33 mouse cellular contexts compared by ENCODE assay signal in the genomic region with DNA sequence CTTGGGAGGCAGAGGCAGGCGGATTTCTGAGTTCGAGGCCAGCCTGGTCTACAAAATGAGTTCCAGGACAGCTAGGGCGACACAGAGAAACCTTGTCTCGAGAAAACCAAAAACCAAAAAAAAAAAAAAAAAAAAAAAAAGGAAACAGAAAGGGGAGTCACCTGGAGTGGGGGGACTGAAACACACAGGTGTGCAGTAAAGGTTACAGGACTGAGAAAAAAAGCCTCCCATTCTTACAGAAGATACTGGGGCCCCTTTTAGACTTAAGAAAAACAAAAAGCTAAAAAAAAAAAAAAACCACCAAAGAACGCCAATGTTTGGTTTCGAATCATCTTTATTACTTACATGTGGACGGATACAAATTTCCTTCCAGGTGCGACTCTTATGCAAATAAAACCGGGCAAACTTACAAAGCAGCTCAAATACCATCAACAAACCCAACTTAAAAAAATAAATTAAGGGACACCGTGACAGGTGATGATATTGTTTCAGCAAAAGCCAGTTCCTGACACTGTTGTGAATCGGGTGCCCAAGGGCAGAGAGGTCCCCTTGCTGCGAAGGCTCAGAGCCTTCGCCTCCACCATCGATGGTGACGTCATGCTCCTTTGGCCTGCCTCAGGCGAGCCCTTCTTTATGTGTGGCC. TPM values are rescaled to one million over a fixed set of nuclear protein-coding genes. Genes with fewer than 3 reads are reported as not detected.
DNase-seq lines count a peak whose midpoint lies in the region; ATAC-seq and TF ChIP-seq lines count a peak whose summit lies in the region.
"Had no signal": no experiment of that assay in that cellular context is flagged by ENCODE, and none has a peak within 500 bp of the region (broad histone marks: within the 10 kb centered on the region; RNA-seq: fewer than 3 reads in every experiment).

No protein-coding gene starts in this region.

- no peaks in the 10 kb centered on the region for H3K36me3 ChIP-seq in heart, embryonic 12.5 days
- peaks cover 0 to 25% of the 10 kb centered on the region in 2 experiments for H3K36me3 ChIP-seq in CH12.LX (replicated peaks in 1 of 2; ENCODE audit: control insufficient read depth in 1 of 2, insufficient read depth in 1 of 2, low read length in 1 of 2)
- peaks cover 90% of the 10 kb centered on the region for H3K36me3 ChIP-seq in liver, embryonic 14.5 days (replicated peaks; ENCODE audit: control insufficient read depth, insufficient read depth, low read depth)
- H3K36me3 ChIP-seq: forebrain, embryonic 15.5 days; hindbrain, embryonic 12.5 days; kidney, embryonic 15.5 days; limb, embryonic 12.5 days; midbrain, embryonic 12.5 days; neural tube, embryonic 15.5 days had no signal

- no peak overlapping the region for H3K9ac ChIP-seq in heart, embryonic 12.5 days
- no peak overlapping the region for H3K9ac ChIP-seq in CH12.LX (ENCODE audit: insufficient read depth, low read depth)
- peak overlapping the region; percentile 16; the same call in 1 of the 2 replicates for H3K9ac ChIP-seq in liver, embryonic 14.5 days (replicated peaks)
- H3K9ac ChIP-seq: forebrain, embryonic 15.5 days; hindbrain, embryonic 12.5 days; kidney, embryonic 15.5 days; limb, embryonic 12.5 days; midbrain, embryonic 12.5 days; neural tube, embryonic 15.5 days had no signal

- H3K79me2 ChIP-seq in CH12.LX (replicated peaks; ENCODE audit: control insufficient read depth, extremely low read depth, insufficient read depth, poor library complexity, severe bottlenecking): no peaks in the 10 kb centered on the region

- TF ChIP-seq POLR2A in CH12.LX (IDR thresholded peaks at IDR 0.05; ENCODE audit: low read depth, low read length): no peak

- TF ChIP-seq CTCF in CH12.LX (conservative IDR thresholded peaks at IDR 0.05 in 1 of 2, IDR thresholded peaks at IDR 0.05 in 1 of 2; ENCODE audit: low read depth in 2 of 2, low read length in 2 of 2): no peak
- TF ChIP-seq CTCF in liver, embryonic 14.5 days (IDR thresholded peaks at IDR 0.05; ENCODE audit: low read depth): no peak

- H3K4me2 ChIP-seq in heart, embryonic 12.5 days: 0 out of 2 replicates have a peak overlapping the region, but pooled peaks have one; percentile 0
- H3K4me2 ChIP-seq in CH12.LX (ENCODE audit: insufficient read depth, low read depth, poor library complexity, severe bottlenecking): no peak overlapping the region; the same call in 1 of the 2 replicates
- H3K4me2 ChIP-seq in liver, embryonic 14.5 days (ENCODE audit: low read depth): no peak overlapping the region
- H3K4me2 ChIP-seq: forebrain, embryonic 15.5 days; hindbrain, embryonic 12.5 days; kidney, embryonic 15.5 days; limb, embryonic 12.5 days; midbrain, embryonic 12.5 days; neural tube, embryonic 15.5 days had no signal

- WGBS in heart, embryonic 12.5 days: 79% methylated on average over 16 of the region's 16 CpGs
- 78% methylated on average over 16 of the region's 16 CpGs for WGBS in liver, embryonic 14.5 days (ENCODE audit: insufficient replicate concordance)

- ATAC-seq in heart, embryonic 12.5 days (ENCODE audit: insufficient number of reproducible peaks, low FRiP score): no peak
- ATAC-seq in liver, embryonic 14.5 days (ENCODE audit: insufficient read depth): no peak
- ATAC-seq: activated CD4-positive, CD25-positive, alpha-beta regulatory T cell, adult 4 months; forebrain, embryonic 15.5 days had no signal

- TF ChIP-seq RAD21 in CH12.LX (IDR thresholded peaks at IDR 0.05; ENCODE audit: low read depth, low read length): no peak

- TF ChIP-seq EP300 in CH12.LX (IDR thresholded peaks at IDR 0.05; ENCODE audit: low read length): peak; percentile 46; the same call in 1 of the 2 replicates
- TF ChIP-seq EP300 in liver, embryonic 14.5 days (IDR thresholded peaks at IDR 0.05; ENCODE audit: low read depth): no peak

- no peaks in the 10 kb centered on the region for H3K9me3 ChIP-seq in heart, embryonic 12.5 days (replicated peaks)
- H3K9me3 ChIP-seq in CH12.LX (replicated peaks; ENCODE audit: low read length): no peaks in the 10 kb centered on the region
- no peaks in the 10 kb centered on the region for H3K9me3 ChIP-seq in liver, embryonic 14.5 days (ENCODE audit: control insufficient read depth, low read length)
- H3K9me3 ChIP-seq: forebrain, embryonic 15.5 days; hindbrain, embryonic 12.5 days; kidney, embryonic 15.5 days; limb, embryonic 12.5 days; midbrain, embryonic 12.5 days; neural tube, embryonic 15.5 days had no signal

- no peak overlapping the region for H3K4me3 ChIP-seq in heart, embryonic 12.5 days
- no peak overlapping the region for H3K4me3 ChIP-seq in CH12.LX (replicated peaks in 1 of 3; ENCODE audit: low read depth in 2 of 3, low read length in 2 of 3, poor library complexity in 1 of 3)
- H3K4me3 ChIP-seq in liver, embryonic 14.5 days (ENCODE audit: insufficient read depth in 1 of 2, low read depth in 2 of 2, low read length in 2 of 2): no peak overlapping the region
- H3K4me3 ChIP-seq: forebrain, embryonic 15.5 days; hindbrain, embryonic 12.5 days; kidney, embryonic 15.5 days; limb, embryonic 12.5 days; midbrain, embryonic 12.5 days; neural tube, embryonic 15.5 days had no signal

- in situ Hi-C loops in CH12.LX (cut with MboI; ENCODE audit: low pct_ligation_motif_present, low pct_unique_long_range_greater_than_20kb, low sequenced_read_pairs): loop anchor here (25.0 kb wide), 1 partner anchor 421 kb away; a partner anchor contains a TSS

- H3K4me1 ChIP-seq in heart, embryonic 12.5 days (replicated peaks): 0 out of 2 replicates have a peak, but pooled peaks cover 7% of the 10 kb centered on the region
- H3K4me1 ChIP-seq in CH12.LX (ENCODE audit: control insufficient read depth in 1 of 2, insufficient read depth in 2 of 2): peaks cover 28 to 73% of the 10 kb centered on the region in 2 experiments
- peaks cover 38 to 65% of the 10 kb centered on the region in 2 experiments for H3K4me1 ChIP-seq in liver, embryonic 14.5 days (replicated peaks; ENCODE audit: control insufficient read depth in 2 of 2, insufficient read depth in 2 of 2, low read length in 1 of 2)

- peaks cover 19% of the 10 kb centered on the region for H3K27me3 ChIP-seq in heart, embryonic 12.5 days (replicated peaks)
- H3K27me3 ChIP-seq in CH12.LX (replicated peaks): no peaks in the 10 kb centered on the region
- H3K27me3 ChIP-seq in liver, embryonic 14.5 days (ENCODE audit: control insufficient read depth, insufficient read depth, low read length): no peaks in the 10 kb centered on the region
- H3K27me3 ChIP-seq: forebrain, embryonic 15.5 days; kidney, embryonic 15.5 days; limb, embryonic 12.5 days; neural tube, embryonic 15.5 days had no signal

- no peak for DNase-seq in heart, postnatal 4 days
- DNase-seq in A20 (ENCODE audit: low read depth, low spot score) (peak; percentile 90), CH12.LX (ENCODE audit: extremely low read depth) (no peak)
- DNase-seq in liver, embryonic 14.5 days (ENCODE audit: low read depth in 3 of 3, low spot score in 3 of 3): no peak
- DNase-seq in adrenal gland, postnatal 4 days (ENCODE audit: low spot score in 2 of 2): no peak
- no peak for DNase-seq in ovary, postnatal 14 days (ENCODE audit: low spot score)
- DNase-seq: adrenal gland, adult 8-10 months; cerebellum, adult 2 months; cerebellum, postnatal 36 days; embryo, embryonic 11 days; gastrocnemius, postnatal 14 days; heart, adult 18-20 months; heart, postnatal 10 days; kidney, adult 11 months; kidney, postnatal 36 days; layer of hippocampus, postnatal 36 days; lung, adult 2 months; spleen, adult 18-20 months; thymus, postnatal 25 days had no signal

- dilution Hi-C loops in CH12.LX (cut with MboI; ENCODE audit: extremely low pct_ligation_motif_present, extremely low pct_unique_long_range_greater_than_20kb, low sequenced_read_pairs): no loop called here

- no peak overlapping the region for H3K27ac ChIP-seq in heart, embryonic 12.5 days (ENCODE audit: poor library complexity, severe bottlenecking)
- H3K27ac ChIP-seq in CH12.LX (ENCODE audit: insufficient read depth, low read depth): no peak overlapping the region
- peak overlapping the region; percentile 76 for H3K27ac ChIP-seq in liver, embryonic 14.5 days
- H3K27ac ChIP-seq: forebrain, embryonic 15.5 days; hindbrain, embryonic 12.5 days; kidney, embryonic 15.5 days; midbrain, embryonic 12.5 days; neural tube, embryonic 15.5 days had no signal

RNA-seq across cellular contexts. Expression of a gene that starts 12.8 kb away (rescaled TPM):
- 6.9 and 7.8 TPM in 2 replicates for polyA plus RNA-seq in heart, embryonic 12.5 days (2016; fragmentation: Nextera tagmentation; extraction: Ambion mirVana)
- 1 to 10 TPM; 1.0 TPM for total RNA-seq in heart, postnatal 4 days (2021)
- 7.6 and 10.5 TPM in 2 replicates for total RNA-seq in CH12.LX (2012; rRNA removed)
- 12.9 and 14.3 TPM in 2 replicates for total RNA-seq in CH12.LX (2014; rRNA removed)
- polyA plus RNA-seq in CH12.LX (2012; ENCODE audit: insufficient read length, low read depth): 8.2 and 10.6 TPM in 2 replicates
- 112 and 113 TPM in 2 replicates for polyA plus RNA-seq in liver, embryonic 14.5 days (2012; rRNA removed)
- 90.2 and 112 TPM in 2 replicates for polyA plus RNA-seq in liver, embryonic 14.5 days (2014; fragmentation: Nextera tagmentation; extraction: Ambion mirVana)
- 1 to 10 TPM; 3.0 to 7.3 TPM for total RNA-seq in adrenal gland, postnatal 4 days (2021)

RNA-seq across cellular contexts. Expression of a gene that starts 16.6 kb away (rescaled TPM):
- polyA plus RNA-seq in heart, embryonic 12.5 days (2016; fragmentation: Nextera tagmentation; extraction: Ambion mirVana): 21.4 and 21.6 TPM in 2 replicates
- 10 to 100 TPM; 15.0 to 15.5 TPM for total RNA-seq in heart, postnatal 4 days (2021)
- 19.1 and 20.5 TPM in 2 replicates for total RNA-seq in CH12.LX (2012; rRNA removed)
- 16.9 and 19.9 TPM in 2 replicates for total RNA-seq in CH12.LX (2014; rRNA removed)
- 24.6 and 26.8 TPM in 2 replicates for polyA plus RNA-seq in CH12.LX (2012; ENCODE audit: insufficient read length, low read depth)
- 20.6 and 22.2 TPM in 2 replicates for polyA plus RNA-seq in liver, embryonic 14.5 days (2012; rRNA removed)
- 11.2 and 11.8 TPM in 2 replicates for polyA plus RNA-seq in liver, embryonic 14.5 days (2014; fragmentation: Nextera tagmentation; extraction: Ambion mirVana)
- total RNA-seq in adrenal gland, postnatal 4 days (2021): 10 to 100 TPM; 25.6 to 32.3 TPM

RNA-seq across cellular contexts. Expression of a gene that starts 33.9 kb away (rescaled TPM):
- polyA plus RNA-seq in heart, embryonic 12.5 days (2016; fragmentation: Nextera tagmentation; extraction: Ambion mirVana): not detected in 2 replicates
- total RNA-seq in heart, postnatal 4 days (2021): not detected
- total RNA-seq in CH12.LX (2012; rRNA removed) (not detected in 2 replicates), CH12.LX (2014; rRNA removed) (not detected in 2 replicates)
- not detected in 2 replicates for polyA plus RNA-seq in CH12.LX (2012; ENCODE audit: insufficient read length, low read depth)
- not detected in 2 replicates for polyA plus RNA-seq in liver, embryonic 14.5 days (2012; rRNA removed)
- polyA plus RNA-seq in liver, embryonic 14.5 days (2014; fragmentation: Nextera tagmentation; extraction: Ambion mirVana): not detected in 2 replicates
- not detected for total RNA-seq in adrenal gland, postnatal 4 days (2021)
- total RNA-seq: adrenal gland, adult 8-10 months; gastrocnemius, postnatal 14 days; heart, adult 18-20 months; heart, postnatal 10 days; layer of hippocampus, adult 8-10 months; layer of hippocampus, postnatal 36 days; megakaryocyte, adult 5-6 weeks had no signal
- polyA plus RNA-seq: activated CD4-positive, CD25-positive, alpha-beta regulatory T cell, adult 4 months; C2C12; cerebellum, adult 2 months; forebrain, embryonic 15.5 days; hindbrain, embryonic 12.5 days; kidney, embryonic 15.5 days; limb, embryonic 12.5 days; midbrain, embryonic 12.5 days; stomach, embryonic 14.5 days had no signal

RNA-seq across cellular contexts. Expression of a gene that starts 49.1 kb away (rescaled TPM):
- 0.31 TPM in 1 of 2 replicates, not detected in the other for polyA plus RNA-seq in heart, embryonic 12.5 days (2016; fragmentation: Nextera tagmentation; extraction: Ambion mirVana)
- under 1 TPM; 0.32 to 0.33 TPM for total RNA-seq in heart, postnatal 4 days (2021)
- total RNA-seq in CH12.LX (2012; rRNA removed): not detected in 2 replicates
- total RNA-seq in CH12.LX (2014; rRNA removed): not detected in 2 replicates
- not detected in 2 replicates for polyA plus RNA-seq in CH12.LX (2012; ENCODE audit: insufficient read length, low read depth)
- polyA plus RNA-seq in liver, embryonic 14.5 days (2012; rRNA removed): 0.11 TPM in 1 of 2 replicates, not detected in the other
- not detected in 2 replicates for polyA plus RNA-seq in liver, embryonic 14.5 days (2014; fragmentation: Nextera tagmentation; extraction: Ambion mirVana)
- total RNA-seq in adrenal gland, postnatal 4 days (2021): under 1 TPM; 0.36 to 0.37 TPM
- total RNA-seq: gastrocnemius, postnatal 14 days; layer of hippocampus, adult 8-10 months; layer of hippocampus, postnatal 36 days; left cerebral cortex, postnatal 10 days; megakaryocyte, adult 5-6 weeks had no signal
- polyA plus RNA-seq: activated CD4-positive, CD25-positive, alpha-beta regulatory T cell, adult 4 months; embryonic facial prominence, embryonic 14.5 days; forebrain, embryonic 15.5 days; hindbrain, embryonic 12.5 days; midbrain, embryonic 12.5 days had no signal
